Mouse (Mus musculus) ES-CJ7 (cell line): Measurements from ENCODE around the gene Caskin1.

ENCODE experiments used
- DNase-seq: peaks from one replicate; pipeline ENCODE4 v3.0.0; 2011; ENCODE audit warnings: low read depth, low spot score

The Caskin1 gene

DNA sequence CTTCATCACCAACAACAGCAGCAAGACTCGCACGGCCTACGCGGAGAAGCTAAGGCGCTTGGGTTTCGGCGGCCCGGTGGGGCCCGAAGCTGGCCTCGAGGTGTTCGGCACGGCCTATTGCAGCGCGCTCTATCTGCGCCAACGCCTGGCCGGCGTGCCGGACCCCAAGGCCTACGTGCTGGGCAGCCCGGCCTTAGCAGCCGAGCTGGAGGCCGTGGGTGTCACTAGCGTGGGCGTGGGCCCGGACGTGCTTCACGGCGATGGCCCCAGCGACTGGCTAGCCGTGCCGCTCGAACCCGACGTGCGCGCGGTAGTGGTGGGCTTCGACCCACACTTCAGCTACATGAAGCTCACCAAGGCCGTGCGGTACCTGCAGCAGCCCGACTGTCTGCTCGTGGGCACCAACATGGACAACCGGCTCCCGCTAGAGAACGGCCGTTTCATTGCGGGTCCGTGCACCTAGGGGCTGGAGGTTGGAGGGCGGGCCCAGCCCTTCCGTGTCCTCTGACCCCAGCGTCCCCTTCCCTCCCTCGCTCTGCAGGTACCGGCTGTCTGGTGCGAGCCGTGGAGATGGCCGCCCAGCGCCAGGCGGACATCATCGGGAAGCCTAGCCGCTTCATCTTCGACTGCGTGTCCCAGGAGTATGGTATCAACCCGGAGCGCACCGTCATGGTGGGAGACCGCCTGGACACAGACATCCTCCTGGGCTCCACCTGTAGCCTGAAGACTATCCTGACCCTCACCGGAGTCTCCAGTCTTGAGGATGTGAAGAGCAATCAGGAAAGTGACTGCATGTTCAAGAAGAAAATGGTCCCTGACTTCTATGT lies 17.5 kb upstream of the Caskin1 start:
- DNase-seq: no peak

GRCm38 (mm10) chr17:24472512-24472911 lies 15.9 kb upstream of the Caskin1 start:
- no peak for DNase-seq

DNA sequence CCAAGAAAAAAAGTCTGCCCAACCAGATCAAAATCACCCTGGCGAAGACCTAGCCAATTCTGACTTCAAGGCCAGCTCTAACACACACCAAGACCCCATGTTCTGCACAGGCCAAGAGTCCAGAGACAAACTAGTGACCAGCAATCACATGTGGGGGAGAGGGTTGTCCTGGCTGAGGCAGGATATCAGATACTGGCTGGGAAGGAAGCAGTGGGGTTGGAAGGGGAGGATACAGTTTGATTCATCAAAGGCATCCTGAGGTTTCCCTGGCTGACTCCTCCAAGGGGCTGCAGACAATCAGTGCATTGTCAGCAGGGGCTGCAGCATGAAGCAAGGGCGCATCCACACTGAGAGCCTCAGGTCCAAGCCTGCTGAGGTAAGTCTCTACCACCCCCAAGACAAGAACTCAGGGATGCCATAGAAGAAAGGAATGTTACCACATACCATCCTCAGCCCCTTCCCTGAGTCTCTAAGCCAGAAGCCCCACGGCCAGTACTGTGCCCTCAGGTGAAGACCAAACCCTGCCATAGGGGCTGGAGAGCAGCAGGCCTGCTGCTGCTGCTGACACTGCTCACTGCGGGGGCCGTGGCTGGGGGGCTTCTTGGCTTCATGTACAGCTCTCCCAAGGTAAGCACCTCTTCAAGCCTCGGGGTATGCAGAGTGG lies 14.7 kb upstream of the Caskin1 start, which contains the start of gene Bricd5:
TSS of gene Bricd5 (plus strand) at position 273 of the 664 bp plus-strand sequence.
- no peak for DNase-seq

DNA sequence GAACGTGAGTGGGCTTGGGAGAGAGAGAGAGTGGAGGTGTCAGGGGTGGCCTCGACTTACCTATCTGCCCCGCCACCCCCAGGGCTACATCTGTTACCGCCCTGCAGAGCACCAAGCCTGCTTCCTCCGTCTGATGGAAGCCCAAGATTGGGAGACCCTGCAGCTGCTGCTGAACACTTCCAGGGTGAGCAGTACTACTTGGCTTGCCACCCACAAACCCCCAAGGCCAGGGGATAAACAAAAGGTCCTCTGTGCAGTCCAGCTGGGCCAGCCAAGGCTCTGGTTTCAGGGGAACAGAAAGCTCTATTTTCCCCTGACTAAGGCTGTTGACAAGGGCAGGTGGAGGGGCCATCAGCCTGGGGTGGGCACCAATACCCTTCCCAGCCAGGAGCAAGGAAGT lies 13.8 kb upstream of the Caskin1 start:
- DNase-seq: no peak

DNA sequence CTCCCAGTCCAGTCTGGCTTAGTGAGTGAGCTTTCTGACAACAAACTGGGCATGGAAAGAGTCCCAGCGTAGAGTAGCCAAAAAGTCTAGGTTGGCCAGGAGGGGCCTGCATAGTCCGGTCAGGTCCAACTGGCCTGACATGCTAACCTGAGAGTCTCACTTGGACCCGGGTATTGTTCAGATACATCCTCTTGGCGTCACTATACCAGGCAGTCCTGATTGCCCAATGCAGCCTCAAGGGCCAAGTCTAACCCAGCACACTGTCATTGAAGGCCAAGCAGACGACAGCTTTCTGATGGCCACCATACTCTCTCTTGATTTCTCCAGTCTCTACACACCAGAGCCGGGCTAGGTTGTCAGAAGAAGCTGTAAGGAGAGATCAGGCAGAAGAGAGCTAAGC lies 12.8 kb upstream of the Caskin1 start:
- no peak for DNase-seq

GRCm38 (mm10) chr17:24476022-24476776 lies 12.2 kb upstream of the Caskin1 start:
- DNase-seq: no peak

DNA sequence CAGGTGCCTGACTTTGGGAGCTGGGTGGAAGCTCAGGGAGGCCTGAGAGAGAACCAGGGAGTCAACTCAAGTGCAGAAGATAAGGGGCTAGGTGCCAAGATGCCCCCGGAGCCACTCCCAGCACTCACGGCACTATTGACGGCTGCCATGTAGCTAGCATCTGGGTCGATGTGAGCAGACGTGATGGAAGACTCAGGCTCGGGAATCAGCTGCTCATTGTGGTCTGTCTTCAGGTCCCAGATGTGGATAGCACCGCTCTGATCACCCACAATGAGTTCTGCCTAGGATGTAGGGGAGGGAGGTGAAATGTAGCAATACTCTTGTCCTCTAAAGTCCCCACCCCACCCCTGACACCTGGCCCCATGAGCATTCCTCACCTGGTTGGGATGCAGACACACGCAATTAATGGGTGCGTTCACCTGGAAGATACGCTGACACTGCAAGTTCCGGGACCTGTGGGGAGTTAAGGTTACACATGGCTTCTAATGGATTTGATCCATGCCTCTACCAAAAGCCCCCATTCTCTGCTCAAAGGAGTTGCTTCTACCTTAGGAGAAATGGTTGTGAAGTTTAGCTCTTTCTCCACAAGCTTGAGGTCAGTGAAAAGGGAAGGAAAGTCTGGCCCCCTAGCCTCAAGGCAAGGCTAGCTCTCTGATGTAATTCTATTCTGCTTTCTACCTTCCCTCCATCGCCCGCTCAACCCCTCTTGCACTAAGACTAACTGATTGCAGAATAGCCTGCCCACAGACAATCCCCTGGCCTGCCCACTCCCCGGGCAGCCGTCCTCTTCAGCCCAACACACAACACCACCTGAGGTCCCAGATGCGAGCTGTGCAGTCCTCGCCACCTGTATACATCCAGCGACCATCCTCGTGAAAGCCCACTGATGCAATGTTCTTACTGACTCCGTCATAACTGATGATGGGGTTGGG lies 11.1 kb upstream of the Caskin1 start:
- no peak for DNase-seq

GRCm38 (mm10) chr17:24477985-24478600 lies 10.3 kb upstream of the Caskin1 start:
- no peak for DNase-seq

DNA sequence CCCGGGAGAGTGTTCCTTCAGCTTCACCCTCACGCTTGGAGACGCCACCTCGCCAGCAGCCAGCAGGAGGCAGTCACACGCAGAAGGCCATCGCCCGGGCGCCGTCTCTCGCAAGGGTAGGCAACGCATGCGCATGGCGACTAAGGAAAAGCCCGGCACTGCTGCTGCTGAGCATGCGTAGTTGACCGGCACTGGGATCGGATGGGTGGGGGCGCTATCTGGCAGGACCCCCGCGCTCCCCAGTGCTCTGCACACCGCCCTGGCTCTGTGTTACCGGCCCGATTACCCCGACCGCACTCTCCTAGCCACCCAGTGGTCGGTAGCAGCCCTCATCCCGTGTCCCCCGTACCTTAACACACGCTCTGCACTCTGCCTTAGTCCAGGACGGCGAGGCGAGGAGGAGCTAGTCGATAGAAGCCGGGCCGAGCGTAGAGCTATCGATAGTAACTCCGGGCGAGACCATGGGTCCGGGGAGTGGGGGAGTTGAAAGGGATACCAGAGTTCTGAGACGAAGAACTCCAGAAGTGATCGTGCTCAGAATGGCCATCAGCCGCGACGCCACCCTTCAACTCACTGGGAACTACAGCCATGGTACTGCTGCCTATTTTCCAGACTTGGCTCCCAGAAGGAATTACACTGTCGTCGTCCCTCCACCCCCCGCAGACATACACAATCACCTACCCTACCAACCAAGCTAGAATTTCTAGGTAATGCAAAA lies 9.6 kb upstream of the Caskin1 start, which contains the start of gene Mlst8:
TSS of gene Mlst8 (minus strand) at position 416 of the 718 bp plus-strand sequence.
- peak; percentile 97 for DNase-seq

- DNase-seq: no peak
These were observed 9.0 kb upstream of the Caskin1 start for GRCm38 (mm10) chr17:24479431-24479830.

DNA sequence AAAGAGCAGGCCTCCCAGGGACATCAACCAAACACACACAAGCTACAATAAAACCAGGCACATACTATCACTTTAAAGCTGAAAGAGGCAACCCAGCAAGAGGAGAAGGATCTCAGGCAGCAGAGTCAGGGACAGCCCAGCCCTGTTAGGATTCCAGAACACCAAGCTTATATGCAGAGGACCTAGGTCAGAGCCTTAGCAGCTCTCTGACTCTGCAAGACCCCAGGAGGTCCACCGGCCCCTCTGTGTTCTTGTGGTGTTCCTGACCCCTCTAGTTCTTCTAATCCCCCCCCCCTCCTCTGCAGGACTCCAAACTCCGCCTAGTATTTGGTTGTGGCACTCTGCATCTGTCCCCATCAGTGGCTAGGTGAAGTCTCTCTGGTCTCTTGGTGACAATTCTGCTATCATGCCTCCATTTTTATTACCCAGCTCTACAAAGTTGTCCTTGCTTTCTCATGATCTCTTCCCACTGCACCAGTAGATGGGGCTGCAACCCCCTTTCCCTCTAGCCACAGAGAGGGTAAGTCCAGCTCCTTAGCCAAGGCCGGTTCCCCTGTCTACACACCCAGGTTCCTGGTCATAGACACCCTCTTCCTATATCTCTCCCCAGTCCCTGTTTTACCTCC lies 8.1 kb upstream of the Caskin1 start:
- peak; percentile 71 for DNase-seq

- peak; percentile 67 for DNase-seq
These were observed 7.2 kb upstream of the Caskin1 start for GRCm38 (mm10) chr17:24481027-24481815.

GRCm38 (mm10) chr17:24483495-24483894 lies 4.9 kb upstream of the Caskin1 start:
- no peak for DNase-seq

GRCm38 (mm10) chr17:24485090-24485860 lies 3.1 kb upstream of the Caskin1 start:
- peak; percentile 46 for DNase-seq

GRCm38 (mm10) chr17:24488662-24489264 lies 362 bp downstream of the Caskin1 start:
- no peak for DNase-seq

DNA sequence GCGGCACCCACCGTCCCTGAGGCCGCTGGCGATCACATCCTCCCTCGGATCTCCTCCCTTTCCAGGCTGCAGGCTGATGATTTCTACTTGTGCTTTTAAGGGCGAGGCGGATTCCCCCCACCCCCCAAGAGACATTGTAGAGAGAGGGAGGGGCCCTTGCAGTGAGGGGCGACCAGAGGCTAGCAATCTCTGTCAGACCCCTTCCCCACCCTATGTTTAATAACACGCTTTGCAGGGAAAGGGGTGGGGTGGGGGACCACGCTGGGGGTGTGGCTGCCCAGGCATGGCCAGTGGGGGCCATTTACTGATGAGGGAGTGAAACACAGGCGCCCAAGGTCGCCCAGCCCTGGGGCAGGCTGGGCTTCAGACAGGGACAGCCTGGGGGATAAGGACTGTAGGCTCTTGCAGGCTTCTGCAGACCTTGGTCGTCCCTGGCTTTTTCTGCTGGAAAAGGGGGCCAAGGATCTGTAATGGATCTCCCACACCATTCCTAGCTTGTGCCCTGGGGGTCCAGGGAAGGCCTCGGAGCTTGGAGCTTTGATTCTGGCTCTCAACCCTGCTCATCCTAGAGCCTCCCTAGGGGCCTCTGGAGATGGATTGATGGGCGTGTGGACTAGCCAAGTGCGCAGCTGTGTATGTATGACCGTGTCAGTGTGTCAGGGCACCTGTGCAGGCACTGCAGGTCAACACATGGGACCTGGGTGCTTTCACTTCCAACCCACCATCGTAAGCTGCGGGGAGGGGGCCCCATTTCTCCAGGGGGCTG lies 1.0 kb downstream of the Caskin1 start:
- no peak for DNase-seq

GRCm38 (mm10) chr17:24490399-24490798 lies 2.0 kb downstream of the Caskin1 start:
- no peak for DNase-seq
